Mouse (Mus musculus): ENCODE data around the gene Grik2.

Grik2 gene

GRCm38 (mm10) chr10:49788381-49788906 lies at the start of gene Grik2:
Grik2 (minus strand) TSS chr10:49788766.
- DNase-seq = peak; percentile 87

GRCm38 (mm10) chr10:49834392-49834791 lies 45.8 kb upstream of the Grik2 start:
- DNase-seq = no peak

- no peak for DNase-seq
These were observed 18.7 kb upstream of the Grik2 start for GRCm38 (mm10) chr10:49807276-49807675.

GRCm38 (mm10) chr10:49801001-49801400 lies 12.4 kb upstream of the Grik2 start:
- DNase-seq = no peak

- no peak for DNase-seq
These were observed 5.6 kb upstream of the Grik2 start for GRCm38 (mm10) chr10:49794129-49794528.

- DNase-seq = no peak
These were observed 1.8 kb upstream of the Grik2 start for GRCm38 (mm10) chr10:49790326-49790725.

- no peak for DNase-seq
These were observed 1.1 kb upstream of the Grik2 start for GRCm38 (mm10) chr10:49789711-49790110.

- DNase-seq = no peak
These were observed 348 bp upstream of the Grik2 start for GRCm38 (mm10) chr10:49788914-49789313.

GRCm38 (mm10) chr10:49786630-49787029 lies 1.9 kb downstream of the Grik2 start:
- no peak for DNase-seq

- DNase-seq = no peak
These were observed 3.1 kb downstream of the Grik2 start for GRCm38 (mm10) chr10:49785477-49785876.

- DNase-seq = no peak
These were observed 3.7 kb downstream of the Grik2 start for GRCm38 (mm10) chr10:49784831-49785230.

GRCm38 (mm10) chr10:49782741-49783691 lies 5.5 kb downstream of the Grik2 start:
- peak; percentile 56 for DNase-seq

- DNase-seq = no peak
These were observed 6.5 kb downstream of the Grik2 start for GRCm38 (mm10) chr10:49782061-49782460.

- no peak for DNase-seq
These were observed 8.1 kb downstream of the Grik2 start for GRCm38 (mm10) chr10:49780430-49780829.

GRCm38 (mm10) chr10:49768897-49769296 lies 19.7 kb downstream of the Grik2 start:
- DNase-seq = no peak

GRCm38 (mm10) chr10:49767556-49767955 lies 21.0 kb downstream of the Grik2 start:
- no peak for DNase-seq

GRCm38 (mm10) chr10:49762607-49763006 lies 26.0 kb downstream of the Grik2 start:
- DNase-seq = no peak

GRCm38 (mm10) chr10:49751769-49752168 lies 36.8 kb downstream of the Grik2 start:
- no peak for DNase-seq

GRCm38 (mm10) chr10:49731841-49732240 lies 56.7 kb downstream of the Grik2 start:
- DNase-seq = no peak

- no peak for DNase-seq
These were observed 64.9 kb downstream of the Grik2 start for GRCm38 (mm10) chr10:49723706-49724105.

- DNase-seq = no peak
These were observed 71.7 kb downstream of the Grik2 start for GRCm38 (mm10) chr10:49716856-49717255.

GRCm38 (mm10) chr10:49709748-49710147 lies 78.8 kb downstream of the Grik2 start:
- no peak for DNase-seq

- no peak for DNase-seq
These were observed 84.1 kb downstream of the Grik2 start for GRCm38 (mm10) chr10:49704446-49704845.

- no peak for DNase-seq
These were observed 136.2 kb downstream of the Grik2 start for GRCm38 (mm10) chr10:49652320-49652719.

Data from right cerebral cortex, postnatal 4 days (tissue).